Mouse (Mus musculus) liver, adult 2 months (tissue): ENCODE measurements around the gene Cd69.

Experiments used
- CTCF ChIP-seq: fragments of 200-500 bp; IDR thresholded peaks from 2 replicates; pipeline ENCODE4 v1.5.1; 2011; ENCODE audit warnings: low read depth, low read length, control low read depth
- POLR2A ChIP-seq: fragments of 200-500 bp; IDR thresholded peaks from 2 replicates; pipeline ENCODE4 v1.6.1; 2011; ENCODE audit warnings: low read length, control low read depth; ENCODE audit not compliant: insufficient read depth; ENCODE audit errors: extremely low read depth

GRCm38 (mm10) chr6:129223611-129224010, 51.6 kb downstream of the Cd69 start:
- TF ChIP-seq CTCF (no peak), POLR2A (no peak)
